Mouse (Mus musculus): ENCODE data around the gene Gm11992. TPM values are rescaled to one million over a fixed set of nuclear protein-coding genes. Genes with fewer than 3 reads are reported as not detected.

The Gm11992 gene
- polyA plus RNA-seq, 1 experiment from 2014 or later = 0.43 TPM

- DNase-seq (ENCODE audit: low spot score) = no peak
Observed at GRCm38 (mm10) chr11:9115367-9116120, 67.2 kb downstream of the Gm11992 start.

DNA sequence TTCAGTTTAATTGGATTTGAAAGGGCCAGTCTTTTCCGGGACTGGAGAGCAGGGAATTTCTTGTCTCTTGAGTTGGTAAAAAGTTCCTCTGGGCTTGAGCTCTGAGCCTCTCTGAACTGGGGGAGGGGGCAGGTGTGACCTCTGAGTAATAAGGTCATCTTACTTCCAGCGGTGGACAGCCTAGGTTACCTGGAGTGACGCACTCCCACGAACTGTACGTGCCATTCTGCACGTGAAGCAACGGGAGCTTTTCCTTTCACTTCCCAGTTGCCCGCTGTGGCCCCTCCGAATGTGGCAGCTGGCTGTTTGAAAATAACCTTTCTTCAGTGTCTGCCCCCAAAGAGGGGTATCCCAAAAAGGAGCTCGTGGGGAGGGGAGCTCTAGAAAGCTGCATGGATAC, 67.7 kb downstream of the Gm11992 start:
- no peak for DNase-seq (ENCODE audit: low spot score)

DNA sequence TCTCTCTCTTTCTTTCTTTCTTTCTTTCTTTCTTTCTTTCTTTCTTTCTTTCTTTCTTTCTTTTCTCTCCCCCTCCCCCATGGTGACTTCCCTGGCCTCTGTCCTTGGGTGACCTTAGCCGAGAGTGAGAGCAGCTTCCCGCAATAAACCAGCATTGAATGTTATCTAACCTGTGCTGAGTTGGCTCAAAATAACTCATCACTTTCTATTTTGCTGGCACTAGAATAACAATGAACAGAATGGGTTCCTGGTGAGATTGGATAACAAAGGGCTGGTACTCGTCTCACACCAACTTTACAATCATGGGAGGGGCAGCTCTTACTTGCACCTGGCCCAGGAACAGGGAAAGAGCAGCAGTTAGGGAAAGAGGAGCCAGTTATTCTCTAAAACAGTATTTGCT, 68.5 kb downstream of the Gm11992 start:
- DNase-seq (ENCODE audit: low spot score) = no peak

DNA sequence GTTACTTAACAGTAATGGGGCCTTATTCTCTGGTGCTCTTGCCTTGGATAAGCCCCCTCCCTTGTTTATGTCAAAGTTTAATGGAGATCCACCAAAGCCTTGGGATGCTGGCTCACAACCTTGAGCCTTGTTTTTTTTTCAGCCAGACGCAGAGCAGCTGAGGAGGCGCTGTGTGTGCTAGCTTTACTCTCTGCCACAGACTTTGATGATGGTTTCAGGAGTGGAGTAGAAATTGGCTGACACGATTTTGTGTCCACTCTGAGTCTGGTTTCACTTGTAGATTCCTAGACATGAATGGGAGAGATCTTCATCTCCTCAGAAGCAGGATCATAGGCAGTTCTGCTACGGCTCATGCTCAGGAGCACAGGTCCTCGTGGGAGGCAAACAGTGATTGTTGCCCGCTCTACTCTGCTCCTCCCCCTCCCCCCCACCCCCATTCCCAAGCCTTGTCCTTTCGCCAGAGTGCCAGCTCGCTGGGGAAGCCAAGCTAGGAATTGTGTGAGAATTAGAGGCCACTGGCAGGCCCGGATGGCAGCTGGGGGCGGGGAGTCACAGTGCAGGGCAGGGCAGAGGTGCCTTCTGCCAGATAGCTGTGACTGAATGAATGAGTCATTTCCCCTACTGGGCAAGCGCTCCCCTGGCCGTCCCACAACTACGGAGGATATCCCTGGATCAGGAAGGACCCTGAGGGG, 69.1 kb downstream of the Gm11992 start:
- no peak for DNase-seq (ENCODE audit: low spot score)

GRCm38 (mm10) chr11:9118050-9118420, 69.6 kb downstream of the Gm11992 start, which contains the start of gene Upp1:
Gene Upp1, plus strand, starts transcription at chr11:9118103.
- DNase-seq (ENCODE audit: low spot score) = no peak

DNA sequence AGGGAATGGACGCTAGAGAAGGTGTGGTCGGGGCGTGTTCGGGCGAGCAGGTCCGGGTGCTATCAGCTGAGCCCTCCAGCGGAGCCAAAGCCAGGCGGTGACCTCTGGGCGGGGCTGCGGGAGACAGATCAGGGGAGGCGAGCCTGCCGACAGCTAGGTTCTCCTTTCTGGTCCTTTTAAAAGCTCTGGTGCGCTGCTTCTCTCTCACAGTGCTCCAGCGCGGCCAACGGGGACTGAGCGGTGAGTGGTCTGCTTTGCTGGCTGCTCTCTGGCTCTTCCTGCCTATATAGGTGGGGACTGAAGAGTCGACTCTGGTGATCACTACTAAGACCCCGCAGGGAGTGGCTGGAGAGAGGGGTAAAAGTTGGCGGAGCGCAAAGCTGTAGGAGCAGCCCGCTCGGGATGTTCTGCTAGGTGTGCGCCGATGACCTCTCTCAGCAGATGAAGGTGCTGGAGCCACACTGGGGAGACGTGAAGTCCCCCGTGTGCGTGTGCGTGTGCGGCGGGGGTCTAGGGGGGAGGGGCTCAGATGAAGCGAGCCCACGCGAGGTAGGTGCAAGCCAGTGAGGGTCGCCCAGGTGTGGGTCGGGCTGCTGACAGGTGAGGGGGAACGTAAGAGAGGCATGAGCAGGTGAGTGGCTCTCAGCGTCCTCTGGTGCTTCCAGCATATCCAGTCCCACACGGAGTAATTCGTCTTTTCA, 70.2 kb downstream of the Gm11992 start:
- no peak for DNase-seq (ENCODE audit: low spot score)

Other genes with a start within 250 kb of the Gm11992 start
- 0.01 and 0.05 TPM in 2 replicates for gene Pkd1l1, start 75.3 kb upstream of the Gm11992 start, polyA plus RNA-seq (2015; fragmentation: Nextera tagmentation; extraction: Ambion mirVana)
- 9.4 and 9.5 TPM in 2 replicates for gene Hus1, start 37.4 kb upstream of the Gm11992 start, polyA plus RNA-seq (2015; fragmentation: Nextera tagmentation; extraction: Ambion mirVana)
- gene Sun3, start 397 bp downstream of the Gm11992 start, polyA plus RNA-seq (2015; fragmentation: Nextera tagmentation; extraction: Ambion mirVana) = 0.20 TPM in 1 of 2 replicates, not detected in the other
- 5.0 and 5.7 TPM in 2 replicates for gene Upp1, start 69.5 kb downstream of the Gm11992 start, polyA plus RNA-seq (2015; fragmentation: Nextera tagmentation; extraction: Ambion mirVana)
- gene Abca13, start 143.3 kb downstream of the Gm11992 start, polyA plus RNA-seq (2015; fragmentation: Nextera tagmentation; extraction: Ambion mirVana) = 0.05 TPM in 2 replicates